Mouse (Mus musculus): ENCODE measurements at regions not wholly inside any gene's neighbourhood (a gene's known extent, or its start where the extent isn't known, plus 50 kb on each side); places are given as distances from the start of the nearest gene placed in this dataset.

DNA sequence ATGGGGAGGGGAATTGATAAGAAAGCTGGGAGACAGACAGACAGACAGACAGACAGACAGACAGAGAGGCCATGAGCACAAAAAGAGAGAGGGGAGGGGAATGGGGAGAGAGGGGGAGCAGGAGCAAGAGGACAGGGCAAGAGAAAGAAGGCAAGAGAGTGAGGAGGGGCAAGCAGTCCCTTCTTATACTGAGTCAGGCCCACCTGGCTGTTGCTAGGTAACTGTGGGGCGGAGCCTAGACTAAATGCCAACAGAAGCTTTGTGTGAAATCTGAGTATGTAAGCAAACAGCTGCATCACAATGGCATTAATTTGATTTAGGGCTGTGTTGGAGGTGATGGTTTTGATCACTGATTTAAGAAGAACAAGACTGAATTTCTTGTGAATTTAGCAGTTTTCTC, 849.2 kb upstream of the Adgrl4 start:
- TF ChIP-seq POLR2A (IDR thresholded peaks at IDR 0.05; ENCODE audit: low read depth, low read length) (no peak), MXI1 (IDR thresholded peaks at IDR 0.05; ENCODE audit: low read depth, low read length) (no peak), BHLHE40 (IDR thresholded peaks at IDR 0.05; ENCODE audit: low read depth, low read length) (no peak), UBTF (IDR thresholded peaks at IDR 0.05; ENCODE audit: low read depth, low read length) (no peak), TBP (conservative IDR thresholded peaks at IDR 0.05; ENCODE audit: low read depth, low read length) (no peak), EP300 (IDR thresholded peaks at IDR 0.05; ENCODE audit: low read length) (no peak), NELFE (IDR thresholded peaks at IDR 0.05; ENCODE audit: low read depth, low read length) (no peak), E2F4 (IDR thresholded peaks at IDR 0.05; ENCODE audit: insufficient replicate concordance, low read depth, low read length) (no peak), PAX5 (IDR thresholded peaks at IDR 0.05; ENCODE audit: low read length) (no peak), GABPA (IDR thresholded peaks at IDR 0.05; ENCODE audit: insufficient replicate concordance, low read depth, low read length) (no peak), CHD2 (IDR thresholded peaks at IDR 0.05; ENCODE audit: low read length) (no peak), CTCF (conservative IDR thresholded peaks at IDR 0.05 in 1 of 2, IDR thresholded peaks at IDR 0.05 in 1 of 2; ENCODE audit: low read depth in 2 of 2, low read length in 2 of 2) (no peak), MAX (IDR thresholded peaks at IDR 0.05; ENCODE audit: low read length) (no peak), ZC3H11A (IDR thresholded peaks at IDR 0.05; ENCODE audit: low read depth, low read length) (no peak)
